Mouse (Mus musculus) megakaryocyte, embryonic 14.5 days (primary cell): ENCODE data around the gene Bcas3.

ENCODE experiments used
- FLI1 ChIP-seq: IDR thresholded peaks from 2 replicates; pipeline ENCODE4 v1.6.1; 2012; ENCODE audit warnings: low read length, inconsistent platforms, mixed read lengths
- GATA1 ChIP-seq: IDR thresholded peaks from 3 replicates; pipeline ENCODE4 v1.6.1; 2012; ENCODE audit warnings: mixed read lengths, low read length, inconsistent platforms, borderline replicate concordance

- TF ChIP-seq GATA1, result no peak
- TF ChIP-seq FLI1, result no peak
These were observed 174.3 kb downstream of the Bcas3 start for GRCm38 (mm10) chr11:85527261-85527660.
